Mouse (Mus musculus) heart, postnatal 4 days (tissue): ENCODE measurements around the gene Snrpb. TPM values are rescaled to one million over a fixed set of nuclear protein-coding genes. Genes with fewer than 3 reads are reported as not detected.

Source experiments
- DNase-seq: peaks from one replicate; pipeline ENCODE4 v3.0.0; 2021
- total RNA-seq, 2 experiments: library from RNA; stranded (reverse); gene quantifications; 2 replicates each; pipeline ENCODE4 v1.2.3; 2021

The Snrpb gene
- total RNA-seq, 2 experiments from 2014 or later: 221 to 229 TPM

DNA sequence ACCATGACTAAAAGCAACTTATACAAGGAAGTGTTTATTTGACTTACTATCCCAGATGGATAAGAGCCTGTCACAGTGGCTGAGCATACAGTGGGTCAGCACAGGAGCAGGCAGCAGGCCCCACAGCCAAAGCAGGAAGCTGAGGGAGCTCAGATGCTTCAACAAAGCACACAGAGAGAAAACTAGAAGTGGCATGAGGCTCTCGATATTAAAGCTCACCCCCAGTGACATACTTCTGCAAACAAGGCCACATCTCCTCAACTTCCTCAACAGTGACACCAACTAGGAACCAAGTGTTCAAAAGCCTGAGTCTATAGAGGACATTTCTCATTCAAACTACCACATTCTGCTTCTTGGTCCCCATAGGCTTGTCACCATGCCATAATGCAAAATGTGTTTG lies 49.5 kb downstream of the Snrpb start:
- DNase-seq: no peak

DNA sequence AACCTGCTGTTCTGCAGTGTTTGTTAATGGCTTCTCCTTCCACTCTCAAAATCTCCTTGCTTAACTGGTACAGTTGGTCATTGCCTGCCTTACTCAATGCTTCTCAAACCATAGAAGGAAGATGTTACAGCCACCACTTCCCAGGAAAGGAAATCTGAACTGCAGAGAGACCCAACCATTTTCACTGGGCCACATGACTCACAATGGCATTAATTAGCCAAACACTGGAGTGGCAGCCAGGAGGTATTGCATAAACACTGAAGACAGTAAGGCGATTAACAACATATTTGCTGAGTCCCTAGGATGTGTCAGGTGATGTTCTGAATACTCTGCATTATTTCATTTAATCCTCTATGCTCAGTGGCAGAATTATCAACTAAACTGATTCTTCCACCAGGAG lies 53.1 kb downstream of the Snrpb start:
- no peak for DNase-seq

DNA sequence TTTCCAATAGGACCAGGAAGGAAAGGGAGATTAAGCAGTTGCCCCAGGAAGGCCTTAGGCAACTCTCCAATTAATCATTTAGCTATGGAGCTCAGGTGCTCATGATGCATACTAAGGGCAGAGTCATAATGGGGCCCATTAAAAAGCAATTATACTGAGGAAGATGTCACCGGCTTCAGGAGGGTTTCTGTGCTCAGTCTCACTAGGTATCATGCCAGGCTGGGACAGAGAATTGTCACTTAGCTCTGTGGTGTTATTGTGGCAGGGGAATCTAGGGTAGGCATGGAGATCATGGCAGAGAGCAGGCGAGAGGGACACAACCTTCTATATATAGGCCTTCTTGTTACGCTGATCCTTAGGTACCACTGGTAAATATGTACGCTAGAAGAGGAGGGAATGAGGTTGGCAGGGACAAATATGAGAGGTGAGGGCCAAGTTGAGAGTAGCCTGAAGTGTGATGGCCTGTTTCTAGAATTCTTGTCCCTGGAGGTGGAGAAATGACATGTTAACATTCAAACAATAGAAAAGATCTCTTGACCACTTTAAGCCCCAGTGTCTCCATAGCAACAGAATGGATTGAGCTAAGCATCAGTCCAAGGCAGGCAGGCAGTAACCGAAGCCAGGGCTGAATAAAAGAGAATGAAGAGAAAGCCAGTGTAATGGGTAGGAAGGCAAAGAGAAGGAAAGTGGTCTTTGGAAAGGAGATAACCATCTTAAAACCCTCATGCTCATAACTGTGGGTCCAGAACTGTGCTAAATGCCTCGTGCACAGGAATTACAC lies 53.7 kb downstream of the Snrpb start:
- DNase-seq: no peak

Other genes with a start within 250 kb of the Snrpb start
- gene Tgm3, start 167.1 kb downstream of the Snrpb start, total RNA-seq: under 1 TPM; 0.10 to 0.11 TPM
- gene Tgm6, start 67.0 kb downstream of the Snrpb start, total RNA-seq: not detected
- gene Tmc2, start 15.8 kb upstream of the Snrpb start, total RNA-seq: not detected
- gene Nop56, start 95.0 kb upstream of the Snrpb start, total RNA-seq: 10 to 100 TPM; 61.6 to 65.9 TPM
- 100 to 1,000 TPM; 439 to 476 TPM for gene Idh3b, start 105.1 kb upstream of the Snrpb start, total RNA-seq
- 1 to 10 TPM; 1.1 to 1.5 TPM for gene Ebf4, start 115.8 kb upstream of the Snrpb start, total RNA-seq
- 10 to 100 TPM in 1 of 2 experiments, 1 to 10 TPM in 1; 9.6 to 10.9 TPM for gene Cpxm1, start 218.2 kb upstream of the Snrpb start, total RNA-seq
- gene Gm28372, start 225.8 kb upstream of the Snrpb start, total RNA-seq: not detected
- gene 1700020A23Rik, start 225.9 kb upstream of the Snrpb start, total RNA-seq: not detected
- not detected for gene Tmem239, start 227.1 kb upstream of the Snrpb start, total RNA-seq
- 10 to 100 TPM; 39.0 to 45.3 TPM for gene Vps16, start 244.9 kb upstream of the Snrpb start, total RNA-seq
- gene Pced1a, start 245.3 kb upstream of the Snrpb start, total RNA-seq: 1 to 10 TPM; 5.6 to 6.2 TPM